Mouse (Mus musculus) adipocyte (in vitro differentiated cells): ENCODE results near the gene Vmn2r105.

ENCODE experiments used
- DNase-seq: peaks from one replicate; pipeline ENCODE4 v3.0.0-alpha.2; 2016; ENCODE audit warnings: low spot score

Vmn2r105 gene

DNA sequence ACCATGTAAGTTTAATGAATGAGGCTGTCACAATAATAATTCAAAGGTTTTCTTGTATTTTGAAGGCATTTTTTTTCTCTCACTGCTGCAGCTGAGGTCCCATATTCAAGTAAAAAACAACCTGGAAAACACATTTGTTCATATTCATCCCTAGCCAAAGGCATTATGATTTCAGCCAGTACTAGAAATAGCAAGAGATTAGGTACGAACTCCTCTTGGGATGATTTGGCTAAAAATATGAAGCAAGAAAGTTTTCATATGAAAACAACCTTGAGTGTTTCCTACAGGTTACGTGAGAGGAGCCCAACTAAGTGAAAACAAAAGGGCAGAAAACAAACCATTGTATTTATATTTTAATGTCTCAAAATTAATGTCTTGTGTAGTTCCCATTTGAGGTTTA is at the start of gene Vmn2r105:
Gene Vmn2r105 (minus strand): TSS at position 101 of the 400 bp plus-strand sequence.
- no peak for DNase-seq

GRCm38 (mm10) chr17:20255522-20255921 is 20.7 kb upstream of the Vmn2r105 start:
- DNase-seq: no peak

- no peak for DNase-seq
Observed at GRCm38 (mm10) chr17:20182997-20183396, 51.9 kb downstream of the Vmn2r105 start, which contains the start of gene Fpr-rs6. Fpr-rs6 (minus strand) TSS chr17:20183097.
